Mouse (Mus musculus) ES-E14 (cell line): Measurements from ENCODE around the gene Tbc1d30. TPM values are rescaled to one million over a fixed set of nuclear protein-coding genes. Genes with fewer than 3 reads are reported as not detected.

ENCODE experiments used
- DNase-seq: peaks from one replicate; pipeline ENCODE4 v3.0.0-alpha.2; 2013; ENCODE audit warnings: low read depth, low spot score
- H3K27ac ChIP-seq: 2 replicates; pipeline ENCODE4 v1.5.1; 2012; ENCODE audit warnings: low read depth, mild to moderate bottlenecking, low read length, moderate library complexity, mixed read lengths; ENCODE audit not compliant: poor library complexity, insufficient read depth, severe bottlenecking
- H3K36me3 ChIP-seq: 2 replicates; pipeline ENCODE4 v1.6.1; 2012; ENCODE audit warnings: mild to moderate bottlenecking, low read length, moderate library complexity, mixed read lengths; ENCODE audit not compliant: control insufficient read depth, poor library complexity, insufficient read depth, severe bottlenecking
- H3K4me1 ChIP-seq, 2 experiments: fragments of 150-350 bp in 1 of 2; sonication (generic) in 1 of 2; 2 replicates each; pipeline ENCODE4 v1.6.1; 2012; ENCODE audit warnings: low read length in 2 of 2, mild to moderate bottlenecking in 1 of 2, mixed read lengths in 1 of 2; ENCODE audit not compliant: control insufficient read depth in 2 of 2, insufficient read depth in 2 of 2, poor library complexity in 1 of 2
- H3K4me3 ChIP-seq, 2 experiments: fragments of 150-350 bp in 1 of 2; sonication (generic) in 1 of 2; 2 replicates each; pipeline ENCODE4 v1.5.1; 2012; ENCODE audit warnings: low read length in 2 of 2, low read depth in 1 of 2, mild to moderate bottlenecking in 1 of 2, mixed read lengths in 1 of 2; ENCODE audit not compliant: insufficient read depth in 1 of 2, poor library complexity in 1 of 2, severe bottlenecking in 1 of 2
- H3K9ac ChIP-seq: 2 replicates; pipeline ENCODE4 v1.6.1; 2012; ENCODE audit warnings: low read depth, mild to moderate bottlenecking, low read length, mixed read lengths; ENCODE audit not compliant: poor library complexity, insufficient read depth, severe bottlenecking
- H3K9me3 ChIP-seq: fragments of 150-350 bp; sonication (generic); 2 replicates; pipeline ENCODE4 v1.6.1; 2012; ENCODE audit warnings: low read depth, mild to moderate bottlenecking, low read length; ENCODE audit not compliant: control insufficient read depth, insufficient read depth
- CHD2 ChIP-seq: IDR thresholded peaks from 2 replicates; pipeline ENCODE4 v1.6.1; 2014; ENCODE audit warnings: mild to moderate bottlenecking, low read depth, low read length, inconsistent platforms
- HCFC1 ChIP-seq: IDR thresholded peaks from 2 replicates; pipeline ENCODE4 v1.6.1; 2012; ENCODE audit warnings: low read length, inconsistent platforms, borderline replicate concordance; ENCODE audit not compliant: insufficient read depth
- MAFK ChIP-seq: IDR thresholded peaks from 2 replicates; pipeline ENCODE4 v1.6.1; 2014; ENCODE audit warnings: mild to moderate bottlenecking, low read depth, low read length, inconsistent platforms; ENCODE audit not compliant: insufficient read depth
- ZC3H11A ChIP-seq: IDR thresholded peaks from 2 replicates; pipeline ENCODE4 v1.6.1; 2012; ENCODE audit warnings: low read depth, mild to moderate bottlenecking, inconsistent platforms, low read length, borderline replicate concordance
- ZNF384 ChIP-seq: IDR thresholded peaks from 2 replicates; pipeline ENCODE4 v1.6.1; 2012; ENCODE audit warnings: low read depth, low read length, inconsistent platforms
- in situ Hi-C, 2 experiments: fragments of 600-800 bp; cut with MboI; formaldehyde crosslinking; loops; one replicate each; pipeline ENCODE4 v1.15.1; 2025; ENCODE audit warnings: low sequenced_read_pairs in 2 of 2, inconsistent platforms in 1 of 2; ENCODE audit not compliant: unreplicated experiment in 2 of 2
- total RNA-seq: library from RNA; depleted of rRNA; stranded (reverse); fragments of 300-350 nt; gene quantifications from 2 replicates; pipeline ENCODE4 v1.2.3, GENCODE M21; 2012

The Tbc1d30 gene
- total RNA-seq, 1 experiment: 0.45 TPM

GRCm38 (mm10) chr10:121268771-121269170, 82.3 kb downstream of the Tbc1d30 start:
- Histone ChIP-seq H3K4me1 (no peaks in the 10 kb centered on the region), H3K4me3 (no peak overlapping the region), H3K9me3 (no peaks in the 10 kb centered on the region), H3K27ac (no peak overlapping the region), H3K9ac (no peak overlapping the region), H3K36me3 (no peaks in the 10 kb centered on the region)
- TF ChIP-seq ZC3H11A (no peak), MAFK (no peak), ZNF384 (no peak), CHD2 (no peak), HCFC1 (no peak)
- no peak for DNase-seq
- in situ Hi-C loops: no loop called here

GRCm38 (mm10) chr10:121264204-121264575, 86.9 kb downstream of the Tbc1d30 start:
- H3K27ac ChIP-seq: no peak overlapping the region
- no peak overlapping the region for H3K9ac ChIP-seq
- no peaks in the 10 kb centered on the region for H3K9me3 ChIP-seq
- H3K4me3 ChIP-seq: no peak overlapping the region
- H3K36me3 ChIP-seq: no peaks in the 10 kb centered on the region
- in situ Hi-C loops: no loop called here
- TF ChIP-seq CHD2 (no peak), ZC3H11A (no peak), MAFK (no peak), HCFC1 (no peak), ZNF384 (no peak)
- no peaks in the 10 kb centered on the region for H3K4me1 ChIP-seq
- DNase-seq: no peak

- Histone ChIP-seq H3K36me3 (no peaks in the 10 kb centered on the region), H3K9ac (no peak overlapping the region), H3K4me1 (no peaks in the 10 kb centered on the region), H3K9me3 (no peaks in the 10 kb centered on the region), H3K4me3 (no peak overlapping the region), H3K27ac (no peak overlapping the region)
- TF ChIP-seq ZNF384: no peak
- no peak for TF ChIP-seq MAFK
- TF ChIP-seq CHD2: no peak
- in situ Hi-C loops: no loop called here
- no peak for DNase-seq
Observed at GRCm38 (mm10) chr10:121263520-121264203, 87.4 kb downstream of the Tbc1d30 start.

GRCm38 (mm10) chr10:121262206-121262605, 88.9 kb downstream of the Tbc1d30 start:
- in situ Hi-C loops: no loop called here
- no peak for TF ChIP-seq HCFC1
- no peak for TF ChIP-seq ZNF384
- no peak for TF ChIP-seq ZC3H11A
- TF ChIP-seq CHD2: no peak
- Histone ChIP-seq H3K4me3 (no peak overlapping the region), H3K9me3 (no peaks in the 10 kb centered on the region), H3K4me1 (no peaks in the 10 kb centered on the region), H3K9ac (no peak overlapping the region), H3K36me3 (no peaks in the 10 kb centered on the region), H3K27ac (no peak overlapping the region)
- DNase-seq: no peak

GRCm38 (mm10) chr10:121261036-121261592, 90.0 kb downstream of the Tbc1d30 start:
- no peak overlapping the region for H3K4me3 ChIP-seq
- DNase-seq: no peak
- no peaks in the 10 kb centered on the region for H3K4me1 ChIP-seq
- H3K9me3 ChIP-seq: no peaks in the 10 kb centered on the region
- in situ Hi-C loops: no loop called here
- TF ChIP-seq CHD2 (no peak), ZC3H11A (no peak), ZNF384 (no peak), MAFK (no peak)
- H3K27ac ChIP-seq: no peak overlapping the region
- no peak overlapping the region for H3K9ac ChIP-seq
- H3K36me3 ChIP-seq: no peaks in the 10 kb centered on the region
